Mouse (Mus musculus) limb, embryonic 14.5 days (tissue): ENCODE data around the gene Fgfr2. TPM values are rescaled to one million over a fixed set of nuclear protein-coding genes. Genes with fewer than 3 reads are reported as not detected.

Source experiments
- ATAC-seq: fragments of 200-750 bp; cut with Nextera tagmentation; 2 replicates; pipeline ENCODE4 v1.8.0; 2017; ENCODE audit warnings: low read depth, moderate number of reproducible peaks, moderate TSS enrichment; ENCODE audit not compliant: low FRiP score
- DNase-seq: peaks from one replicate; pipeline ENCODE4 v3.0.0-alpha.2; 2015; ENCODE audit warnings: low spot score
- H3K27ac ChIP-seq: fragments of 300-500 bp; sonication (generic); replicated peaks from 2 replicates; pipeline ENCODE4 v1.5.1; 2014; ENCODE audit warnings: low read depth, mild to moderate bottlenecking, low read length, moderate library complexity, mixed read lengths
- H3K27me3 ChIP-seq: fragments of 300-500 bp; sonication (generic); 2 replicates; pipeline ENCODE4 v1.6.1; 2014; ENCODE audit warnings: low read length, mixed read lengths; ENCODE audit not compliant: control insufficient read depth, insufficient read depth
- H3K36me3 ChIP-seq: fragments of 300-500 bp; sonication (generic); 2 replicates; pipeline ENCODE4 v1.6.1; 2014; ENCODE audit warnings: mild to moderate bottlenecking, low read length, moderate library complexity, mixed read lengths; ENCODE audit not compliant: control insufficient read depth, insufficient read depth
- H3K4me1 ChIP-seq: fragments of 300-500 bp; sonication (generic); 2 replicates; pipeline ENCODE4 v1.6.1; 2014; ENCODE audit warnings: antibody characterized with exemption, low read length, mixed read lengths; ENCODE audit not compliant: control insufficient read depth, insufficient read depth
- H3K4me2 ChIP-seq: fragments of 300-500 bp; sonication (generic); replicated peaks from 2 replicates; pipeline ENCODE4 v1.6.1; 2014; ENCODE audit warnings: low read depth, mild to moderate bottlenecking, low read length, moderate library complexity; ENCODE audit not compliant: severe bottlenecking
- H3K4me3 ChIP-seq: fragments of 300-500 bp; sonication (generic); replicated peaks from 2 replicates; pipeline ENCODE4 v1.5.1; 2014; ENCODE audit warnings: low read length
- H3K9ac ChIP-seq: fragments of 300-500 bp; sonication (generic); 2 replicates; pipeline ENCODE4 v1.6.1; 2014; ENCODE audit warnings: mild to moderate bottlenecking, low read depth, low read length, moderate library complexity; ENCODE audit not compliant: severe bottlenecking
- H3K9me3 ChIP-seq: fragments of 300-500 bp; sonication (generic); 2 replicates; pipeline ENCODE4 v1.6.1; 2016; ENCODE audit warnings: low read length; ENCODE audit not compliant: control insufficient read depth
- POLR2A ChIP-seq: fragments of 200-500 bp; IDR thresholded peaks from 2 replicates; pipeline ENCODE4 v1.8.0; 2012; ENCODE audit warnings: inconsistent platforms, mild to moderate bottlenecking, moderate library complexity, borderline replicate concordance; ENCODE audit not compliant: insufficient read depth, insufficient read length; ENCODE audit errors: extremely low read depth
- WGBS: fragments of 180-500 bp; shearing (Covaris S2); extraction: QIAGEN DNeasy Blood & Tissue Kit; methylation state at CpG from one replicate; pipeline ENCODE4 v1.1.7; 2014; 5-methylcytosine and 5-hydroxymethylcytosine counted together
- polyA plus RNA-seq, 2 experiments: library from polyadenylated mRNA; depleted of rRNA in 1 of 2; stranded (reverse) in 1 of 2; unstranded in 1 of 2; fragments of >200 nt; fragmentation: Nextera tagmentation in 1 of 2; extraction: Ambion mirVana in 1 of 2; gene quantifications; 2 replicates each; pipeline versions ENCODE4 v1.2.1 to v1.2.3; 2012 to 2014

The Fgfr2 gene
- polyA plus RNA-seq (2012; rRNA removed): 133 and 149 TPM in 2 replicates
- polyA plus RNA-seq (2014; fragmentation: Nextera tagmentation; extraction: Ambion mirVana): 131 and 148 TPM in 2 replicates

DNA sequence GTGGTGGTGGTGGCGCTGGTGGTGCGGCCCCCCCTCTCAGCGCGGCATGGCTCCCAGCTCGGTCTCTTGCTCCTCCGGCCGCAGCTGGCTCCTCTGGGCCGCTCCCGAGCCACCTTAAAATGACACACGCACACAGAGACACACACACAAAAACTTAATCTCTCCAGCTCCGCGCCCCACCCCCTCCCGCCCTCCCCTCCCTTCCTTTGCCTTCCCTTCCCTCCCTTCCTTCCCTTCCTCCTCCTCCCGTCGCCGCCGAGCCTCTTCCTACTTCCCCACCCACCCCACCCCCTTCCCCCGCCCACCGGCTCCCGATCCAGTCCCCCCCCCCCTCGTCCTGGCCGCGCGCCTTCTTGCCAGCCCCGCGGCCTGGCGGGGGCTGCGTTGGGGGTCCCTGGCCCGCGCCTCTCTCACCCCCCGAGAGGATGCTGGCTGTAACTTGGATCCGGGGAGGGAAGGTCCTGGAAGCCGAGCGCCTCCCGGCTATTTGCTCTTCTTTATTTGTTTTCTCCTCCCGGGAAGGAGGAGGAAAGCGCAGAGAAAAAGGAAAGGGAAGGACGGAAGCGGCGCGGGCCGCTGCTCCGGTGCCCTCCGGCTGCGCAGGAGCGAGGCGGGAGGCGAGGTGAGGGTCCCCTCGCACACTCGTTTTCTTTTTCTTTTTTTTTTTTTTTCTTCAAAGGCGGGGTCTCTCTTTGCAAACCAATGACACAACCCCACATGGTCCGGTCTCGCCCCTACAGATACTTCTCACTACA is at the start of gene Fgfr2:
Fgfr2 (minus strand) TSS at position 107 of the 755 bp plus-strand sequence.
- ATAC-seq (peak; percentile 59), DNase-seq (peak; percentile 81)
- WGBS: under 1% methylated on average over 35 of the region's 53 CpGs
- Histone ChIP-seq H3K27me3 (0 out of 2 replicates have a peak, but pooled peaks cover 7% of the 10 kb centered on the region), H3K9ac (peak within 1 kb of the TSS; percentile 90), H3K4me3 (peak within 1 kb of the TSS; percentile 84), H3K4me2 (peak within 1 kb of the TSS; percentile 96), H3K4me1 (peaks cover 23% of the 10 kb centered on the region), H3K9me3 (no peaks in the 10 kb centered on the region), H3K36me3 (no peaks in the 10 kb centered on the region), H3K27ac (peak within 1 kb of the TSS; percentile 94)
- peak; percentile 59; the same call in 1 of the 2 replicates for TF ChIP-seq POLR2A

DNA sequence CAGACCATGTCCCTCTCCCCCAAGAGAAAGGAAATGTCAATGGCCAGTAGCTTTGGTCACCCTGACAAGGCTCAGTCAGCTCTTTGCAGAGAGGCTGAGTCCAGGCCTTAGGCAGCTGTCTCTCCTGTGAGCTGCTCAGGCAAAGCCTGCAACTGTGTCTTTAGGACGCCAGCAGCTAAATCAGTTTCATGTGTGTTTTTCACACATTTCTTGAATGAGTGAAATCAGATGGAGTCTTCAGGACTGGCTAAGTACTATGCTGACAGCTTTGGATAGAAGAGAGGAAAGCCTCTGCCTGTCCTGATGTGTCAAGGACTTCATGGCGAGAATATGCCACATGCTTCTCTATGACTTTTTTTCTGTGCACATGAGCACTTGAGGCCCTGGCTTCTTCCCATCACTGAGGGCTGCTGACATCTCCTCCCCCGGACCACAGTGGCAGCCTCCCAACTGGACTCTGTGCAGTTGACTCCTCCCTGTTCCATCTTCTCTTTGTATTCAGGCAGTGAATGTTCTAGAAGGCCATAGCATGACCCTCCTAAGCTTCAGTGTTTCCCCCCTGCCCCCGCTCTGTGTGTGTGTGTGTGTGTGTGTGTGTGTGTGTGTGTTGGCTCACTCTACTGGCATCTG is 48.4 kb upstream of the Fgfr2 start:
- H3K36me3 ChIP-seq: no peaks in the 10 kb centered on the region
- no peak for ATAC-seq
- 65% methylated on average over 4 of the region's 4 CpGs for WGBS

DNA sequence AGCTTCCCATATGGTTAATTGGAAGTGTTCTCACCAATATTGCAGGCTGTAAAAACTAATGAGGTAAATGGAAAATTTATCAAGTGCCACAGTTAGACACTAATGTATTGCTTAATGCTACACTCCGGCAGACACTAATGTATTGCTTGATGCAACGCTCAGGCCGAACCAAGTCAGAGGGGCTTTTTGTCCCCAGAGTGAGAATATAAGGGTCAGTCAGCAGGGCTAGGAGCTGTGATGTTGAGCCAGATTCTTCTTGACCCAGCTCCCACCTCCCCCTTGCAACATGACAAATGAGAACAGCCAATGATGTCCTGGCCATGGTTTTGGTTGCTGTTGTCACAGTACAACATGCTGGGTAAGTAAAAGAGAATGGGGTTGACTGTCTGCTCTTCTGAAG is 45.8 kb upstream of the Fgfr2 start:
- DNase-seq (no peak), ATAC-seq (no peak)
- H3K27me3 ChIP-seq: no peaks in the 10 kb centered on the region
- H3K4me2 ChIP-seq: no peak overlapping the region
- H3K9me3 ChIP-seq: no peaks in the 10 kb centered on the region
- H3K4me1 ChIP-seq: no peaks in the 10 kb centered on the region
- H3K36me3 ChIP-seq: no peaks in the 10 kb centered on the region
- no peak overlapping the region for H3K9ac ChIP-seq
- H3K27ac ChIP-seq: no peak overlapping the region
- H3K4me3 ChIP-seq: no peak overlapping the region
- no peak for TF ChIP-seq POLR2A
- 69% methylated on average over 3 of the region's 3 CpGs for WGBS

More for the DNA sequence above, 48.4 kb upstream of the Fgfr2 start:
- H3K27me3 ChIP-seq: no peaks in the 10 kb centered on the region; the same call in 1 of the 2 replicates
- H3K9ac ChIP-seq: no peak overlapping the region
- no peaks in the 10 kb centered on the region for H3K9me3 ChIP-seq
- TF ChIP-seq POLR2A: no peak
- no peak overlapping the region for H3K4me3 ChIP-seq
- H3K4me2 ChIP-seq: no peak overlapping the region
- H3K4me1 ChIP-seq: peaks cover 2% of the 10 kb centered on the region; the same call in 1 of the 2 replicates
- DNase-seq: peak; percentile 22
- H3K27ac ChIP-seq: no peak overlapping the region

DNA sequence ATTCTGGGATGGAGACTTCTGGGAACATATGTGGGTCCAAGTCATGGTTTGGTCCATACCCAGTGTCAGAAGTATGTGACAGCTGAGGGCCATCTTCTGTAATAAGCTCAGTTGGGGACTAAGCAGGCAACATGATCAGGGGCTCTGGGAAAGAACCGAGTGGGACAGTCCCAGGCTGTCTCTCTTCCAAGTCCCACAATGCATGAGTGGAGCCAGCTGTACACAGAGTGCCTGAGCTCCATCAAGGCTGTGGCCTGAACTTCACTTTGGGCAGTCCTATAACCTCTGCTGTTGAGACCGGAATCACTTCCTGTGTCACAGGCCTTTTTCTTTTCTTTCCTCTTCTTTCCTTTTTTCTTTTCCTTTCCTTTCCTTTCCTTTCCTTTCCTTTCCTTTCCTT is 44.8 kb upstream of the Fgfr2 start:
- H3K36me3 ChIP-seq: no peaks in the 10 kb centered on the region
- ATAC-seq (no peak), DNase-seq (no peak)
- no peaks in the 10 kb centered on the region for H3K4me1 ChIP-seq
- WGBS: 95% methylated on average over 2 of the region's 2 CpGs
- H3K9me3 ChIP-seq: no peaks in the 10 kb centered on the region
- no peaks in the 10 kb centered on the region for H3K27me3 ChIP-seq
- H3K27ac ChIP-seq: no peak overlapping the region
- no peak overlapping the region for H3K9ac ChIP-seq
- no peak overlapping the region for H3K4me3 ChIP-seq
- no peak for TF ChIP-seq POLR2A
- H3K4me2 ChIP-seq: no peak overlapping the region

DNA sequence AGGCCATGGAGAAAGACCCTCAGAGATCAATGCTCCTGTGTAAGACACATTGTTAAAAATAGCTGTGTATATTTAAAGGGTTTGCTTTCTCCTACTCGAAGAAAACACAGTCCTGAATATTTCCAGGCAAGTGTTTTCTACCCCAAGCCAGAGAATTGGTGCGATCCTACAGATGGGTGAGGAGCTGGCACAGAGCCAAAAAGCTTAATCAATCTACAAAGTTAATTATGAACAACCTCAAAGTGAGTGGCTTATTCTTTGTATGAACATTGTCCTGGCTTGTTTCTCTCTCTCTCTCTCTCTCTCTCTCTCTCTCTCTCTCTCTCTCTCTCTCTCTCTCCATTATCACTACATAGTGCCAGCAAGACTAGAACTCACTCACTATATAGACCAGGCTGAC is 41.6 kb upstream of the Fgfr2 start:
- 50% methylated on average over 2 of the region's 2 CpGs for WGBS
- no peaks in the 10 kb centered on the region for H3K9me3 ChIP-seq
- H3K4me2 ChIP-seq: no peak overlapping the region
- H3K9ac ChIP-seq: no peak overlapping the region
- no peak for TF ChIP-seq POLR2A
- H3K27ac ChIP-seq: no peak overlapping the region
- H3K36me3 ChIP-seq: no peaks in the 10 kb centered on the region
- no peak for DNase-seq
- no peaks in the 10 kb centered on the region for H3K27me3 ChIP-seq
- 0 out of 2 replicates have a peak, but pooled peaks cover 6% of the 10 kb centered on the region for H3K4me1 ChIP-seq
- no peak for ATAC-seq
- H3K4me3 ChIP-seq: no peak overlapping the region
